Mouse (Mus musculus): ENCODE data around the gene AL731706.2. TPM values are rescaled to one million over a fixed set of nuclear protein-coding genes. Genes with fewer than 3 reads are reported as not detected.

AL731706.2 gene
- total RNA-seq, 4 experiments from 2014 or later = 9.4 to 26.2 (median 17.1) TPM

Other genes starting within 250 kb of the AL731706.2 start
- gene Snap25, start 172.2 kb downstream of the AL731706.2 start, total RNA-seq (2022) = 1,000 to 10,000 TPM; 2,805 to 3,008 (median 2,879) TPM
- gene Slx4ip, start 5.5 kb upstream of the AL731706.2 start, total RNA-seq (2022) = 1 to 10 TPM; 6.6 to 7.2 (median 6.7) TPM
- 10 to 100 TPM in 3 of 4 experiments, 1 to 10 TPM in 1; 9.1 to 23.4 (median 17.7) TPM for gene AL731706.1, start 5.7 kb upstream of the AL731706.2 start, total RNA-seq (2022)
- gene Mkks, start 5.7 kb upstream of the AL731706.2 start, total RNA-seq (2022) = 10 to 100 TPM; 23.2 to 39.3 (median 28.1) TPM
- gene Jag1, start 231.0 kb upstream of the AL731706.2 start, total RNA-seq (2022) = 1 to 10 TPM; 7.1 to 8.0 (median 7.5) TPM

Measured in left cerebral cortex, adult 8-10 months (tissue).